Mouse (Mus musculus): ENCODE data around the gene Ptpdc1. TPM values are rescaled to one million over a fixed set of nuclear protein-coding genes. Genes with fewer than 3 reads are reported as not detected.

Gene Ptpdc1
- polyA plus RNA-seq, 1 experiment: 2.9 TPM

DNA sequence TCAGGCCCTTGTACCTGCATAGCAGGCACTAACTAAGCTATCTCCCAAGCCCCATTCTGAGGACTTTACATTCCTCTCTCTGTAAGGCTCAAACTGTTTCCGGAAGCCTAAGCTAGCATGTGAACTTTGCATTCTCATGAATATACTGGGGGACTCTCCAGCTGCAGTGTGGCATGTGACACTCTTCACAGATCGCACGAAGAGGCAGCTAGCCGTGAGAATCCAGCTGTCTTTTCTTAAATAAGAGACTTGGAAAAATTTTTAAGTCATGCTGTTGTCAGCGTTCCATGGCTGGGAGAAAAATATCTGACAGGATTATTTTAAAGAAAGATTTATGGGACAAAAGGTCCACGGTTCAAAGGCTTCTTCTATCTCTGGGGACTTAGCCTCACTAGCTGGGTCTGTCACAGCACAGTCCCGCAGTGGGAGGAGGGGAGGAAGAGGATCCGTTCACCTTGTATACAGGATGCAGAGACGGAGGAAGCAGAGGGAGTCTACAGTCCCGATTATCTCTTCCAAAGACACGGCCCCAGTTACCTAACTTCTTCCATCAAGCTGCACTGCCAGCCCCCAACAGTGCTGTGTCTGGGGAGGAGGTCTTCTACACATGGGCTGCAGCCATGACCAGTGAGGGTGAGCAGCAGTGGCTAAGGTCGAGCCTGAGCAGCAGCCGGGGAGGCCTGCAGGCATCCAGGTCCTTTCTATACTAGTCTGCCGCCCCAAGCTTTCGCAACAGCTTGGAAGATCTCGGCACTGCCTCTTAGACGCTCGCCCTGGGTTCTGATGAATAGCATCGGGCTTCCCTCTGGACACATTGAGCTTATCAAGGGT lies 51.7 kb downstream of the Ptpdc1 start:
- Histone ChIP-seq H3K4me3 (ENCODE audit: insufficient read depth, low read length) (no peak overlapping the region), H3K27ac (ENCODE audit: insufficient read depth, low read depth, low read length) (no peak overlapping the region), H3K4me1 (ENCODE audit: control insufficient read depth, insufficient read depth, low read length) (peaks cover 3% of the 10 kb centered on the region; the same call in 1 of the 2 replicates)
- TF ChIP-seq CTCF (IDR thresholded peaks at IDR 0.05; ENCODE audit: low read depth, low read length) (no peak), POLR2A (IDR thresholded peaks at IDR 0.05; ENCODE audit: borderline replicate concordance, low read depth, low read length) (no peak)

DNA sequence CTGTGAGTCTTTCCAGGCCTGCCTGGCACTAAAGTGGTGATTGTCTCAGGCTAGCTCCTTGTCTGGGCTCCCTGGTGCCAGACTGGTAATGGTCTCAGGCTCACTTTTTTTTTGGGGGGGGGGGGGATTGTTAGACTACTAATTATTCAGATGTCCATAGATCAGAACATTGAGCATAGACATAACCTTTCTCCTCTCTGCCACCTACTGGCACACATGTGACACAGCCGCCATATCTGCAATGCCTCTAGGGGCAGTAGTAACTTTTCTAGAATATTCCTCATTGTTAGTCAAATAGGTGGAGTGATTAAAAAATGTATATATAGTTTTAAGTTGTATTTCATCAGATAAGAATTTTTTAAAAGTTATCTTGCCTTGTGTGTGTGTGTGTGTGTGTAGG lies 53.3 kb downstream of the Ptpdc1 start:
- no peak overlapping the region for H3K4me3 ChIP-seq (ENCODE audit: insufficient read depth, low read length)
- H3K4me1 ChIP-seq (ENCODE audit: control insufficient read depth, insufficient read depth, low read length): peaks cover 13% of the 10 kb centered on the region
- TF ChIP-seq CTCF (IDR thresholded peaks at IDR 0.05; ENCODE audit: low read depth, low read length): no peak; the same call in none of the 2 replicates
- TF ChIP-seq POLR2A (IDR thresholded peaks at IDR 0.05; ENCODE audit: borderline replicate concordance, low read depth, low read length): no peak
- H3K27ac ChIP-seq (ENCODE audit: insufficient read depth, low read depth, low read length): no peak overlapping the region

DNA sequence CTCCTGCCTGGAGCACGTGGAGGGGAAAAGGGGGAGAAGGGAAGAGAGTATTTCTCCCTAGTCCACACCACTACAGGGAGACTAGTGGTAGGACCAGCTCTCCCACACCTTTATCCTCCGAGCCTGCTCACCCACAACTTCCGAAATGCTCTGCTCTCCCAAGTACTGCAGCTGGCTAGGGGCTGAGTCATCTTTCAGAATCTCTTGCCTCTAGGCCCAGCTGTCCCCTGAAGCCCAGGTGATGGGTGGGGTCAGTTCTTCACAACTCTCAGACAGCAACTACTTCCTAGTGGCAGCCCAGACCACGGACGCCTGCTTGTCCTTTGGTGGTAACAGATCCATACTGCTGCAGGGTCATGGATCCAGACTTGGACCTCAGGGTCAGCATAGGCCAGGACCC lies 54.2 kb downstream of the Ptpdc1 start:
- Histone ChIP-seq H3K27ac (ENCODE audit: insufficient read depth, low read depth, low read length) (no peak overlapping the region), H3K4me3 (ENCODE audit: insufficient read depth, low read length) (no peak overlapping the region), H3K4me1 (ENCODE audit: control insufficient read depth, insufficient read depth, low read length) (peaks cover 16% of the 10 kb centered on the region)
- TF ChIP-seq POLR2A (IDR thresholded peaks at IDR 0.05; ENCODE audit: borderline replicate concordance, low read depth, low read length): no peak
- TF ChIP-seq CTCF (IDR thresholded peaks at IDR 0.05; ENCODE audit: low read depth, low read length): no peak

DNA sequence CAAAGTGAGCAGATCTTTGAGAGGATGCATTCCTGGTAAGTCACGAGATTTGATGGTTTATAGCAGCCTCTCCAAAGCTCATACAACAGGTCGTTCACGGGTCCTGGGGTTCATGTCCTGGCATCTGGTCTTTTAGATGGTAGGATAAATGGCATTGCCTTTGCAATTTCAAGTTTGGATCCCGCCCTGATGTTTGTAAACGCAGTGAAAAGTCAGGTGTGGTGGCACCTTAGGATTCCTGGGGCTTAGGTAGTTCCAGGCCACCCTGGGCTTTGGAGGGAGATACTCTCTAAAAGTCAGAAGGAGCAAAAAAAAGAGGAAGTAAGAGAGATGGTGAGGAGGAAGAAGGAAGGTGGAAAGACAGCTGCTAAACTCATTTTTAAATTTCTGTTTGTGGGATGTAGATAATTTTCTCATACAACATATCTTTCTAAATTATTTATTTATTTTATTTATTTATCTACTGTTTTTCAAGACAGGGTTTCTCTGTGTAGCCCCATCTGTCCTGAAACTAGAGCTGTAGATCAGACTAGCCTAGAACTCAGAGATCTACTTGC lies 55.8 kb downstream of the Ptpdc1 start:
- TF ChIP-seq CTCF (IDR thresholded peaks at IDR 0.05; ENCODE audit: low read depth, low read length): no peak
- TF ChIP-seq POLR2A (IDR thresholded peaks at IDR 0.05; ENCODE audit: borderline replicate concordance, low read depth, low read length): no peak
- no peak overlapping the region for H3K27ac ChIP-seq (ENCODE audit: insufficient read depth, low read depth, low read length)
- peaks cover 27% of the 10 kb centered on the region for H3K4me1 ChIP-seq (ENCODE audit: control insufficient read depth, insufficient read depth, low read length)
- H3K4me3 ChIP-seq (ENCODE audit: insufficient read depth, low read length): no peak overlapping the region

DNA sequence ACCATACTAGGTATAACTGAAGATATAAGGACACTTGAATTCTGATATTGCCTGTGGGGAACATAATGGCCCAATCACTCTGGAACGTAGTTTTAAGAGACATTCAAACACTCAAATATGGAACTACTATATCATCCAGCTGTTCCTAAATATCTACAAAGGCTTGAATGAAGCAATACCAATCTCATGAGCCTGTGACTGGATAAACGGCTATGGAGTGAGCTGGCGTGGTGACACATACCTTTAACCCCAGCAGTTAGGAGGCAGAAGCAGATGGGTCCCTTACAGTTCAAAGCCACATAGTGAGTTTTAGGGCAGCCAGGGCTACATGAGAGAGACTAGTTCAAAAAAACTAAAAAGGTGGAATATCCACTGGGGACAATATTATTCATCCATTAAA lies 57.8 kb downstream of the Ptpdc1 start:
- TF ChIP-seq CTCF (IDR thresholded peaks at IDR 0.05; ENCODE audit: low read depth, low read length) (no peak), POLR2A (IDR thresholded peaks at IDR 0.05; ENCODE audit: borderline replicate concordance, low read depth, low read length) (no peak)
- Histone ChIP-seq H3K4me3 (ENCODE audit: insufficient read depth, low read length) (no peak overlapping the region), H3K4me1 (ENCODE audit: control insufficient read depth, insufficient read depth, low read length) (peaks cover 27% of the 10 kb centered on the region), H3K27ac (ENCODE audit: insufficient read depth, low read depth, low read length) (no peak overlapping the region)

DNA sequence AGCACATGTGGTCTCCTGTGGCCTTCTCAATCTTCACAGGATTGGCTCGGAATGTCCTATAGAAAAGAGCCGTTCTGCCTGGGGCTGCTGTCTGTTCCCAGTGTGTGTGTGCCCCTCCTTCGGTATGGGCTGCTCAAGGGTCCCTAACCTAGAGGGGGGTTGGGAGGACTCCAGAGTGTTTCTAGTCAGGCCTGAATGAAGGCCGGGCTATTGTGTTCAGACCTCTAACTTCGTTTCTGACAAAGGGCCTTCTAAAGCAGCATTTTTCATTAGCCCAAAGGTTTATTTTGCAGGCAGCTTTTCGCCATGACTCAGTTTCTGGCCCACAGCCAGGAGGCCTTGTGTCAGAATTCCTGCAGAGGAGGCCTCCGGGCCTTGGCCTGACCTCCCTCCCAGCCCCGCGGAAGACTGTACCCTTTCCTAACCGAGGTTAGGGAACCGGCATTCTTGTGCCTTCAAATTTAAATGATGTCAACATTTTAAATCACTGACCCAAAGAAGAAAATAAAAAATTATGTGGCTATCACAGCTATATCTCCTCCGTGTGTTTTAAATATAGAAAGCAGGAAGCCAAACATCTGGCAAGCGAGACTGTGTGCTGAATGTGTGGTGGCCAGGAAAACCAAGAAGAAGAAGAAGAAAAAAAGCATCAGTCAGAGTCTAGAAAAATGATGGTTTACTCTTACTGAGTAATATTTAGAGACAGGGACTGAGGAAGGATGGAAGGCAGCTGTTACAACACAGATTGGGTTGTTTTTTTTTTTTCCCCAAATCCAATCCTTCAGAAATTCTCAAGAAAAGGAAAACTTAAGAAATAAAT lies 59.1 kb downstream of the Ptpdc1 start:
- peaks cover 27% of the 10 kb centered on the region for H3K4me1 ChIP-seq (ENCODE audit: control insufficient read depth, insufficient read depth, low read length)
- H3K4me3 ChIP-seq (ENCODE audit: insufficient read depth, low read length): peak overlapping the region; percentile 12; the same call in 1 of the 2 replicates
- TF ChIP-seq POLR2A (IDR thresholded peaks at IDR 0.05; ENCODE audit: borderline replicate concordance, low read depth, low read length): no peak
- H3K27ac ChIP-seq (ENCODE audit: insufficient read depth, low read depth, low read length): peak overlapping the region; percentile 97

DNA sequence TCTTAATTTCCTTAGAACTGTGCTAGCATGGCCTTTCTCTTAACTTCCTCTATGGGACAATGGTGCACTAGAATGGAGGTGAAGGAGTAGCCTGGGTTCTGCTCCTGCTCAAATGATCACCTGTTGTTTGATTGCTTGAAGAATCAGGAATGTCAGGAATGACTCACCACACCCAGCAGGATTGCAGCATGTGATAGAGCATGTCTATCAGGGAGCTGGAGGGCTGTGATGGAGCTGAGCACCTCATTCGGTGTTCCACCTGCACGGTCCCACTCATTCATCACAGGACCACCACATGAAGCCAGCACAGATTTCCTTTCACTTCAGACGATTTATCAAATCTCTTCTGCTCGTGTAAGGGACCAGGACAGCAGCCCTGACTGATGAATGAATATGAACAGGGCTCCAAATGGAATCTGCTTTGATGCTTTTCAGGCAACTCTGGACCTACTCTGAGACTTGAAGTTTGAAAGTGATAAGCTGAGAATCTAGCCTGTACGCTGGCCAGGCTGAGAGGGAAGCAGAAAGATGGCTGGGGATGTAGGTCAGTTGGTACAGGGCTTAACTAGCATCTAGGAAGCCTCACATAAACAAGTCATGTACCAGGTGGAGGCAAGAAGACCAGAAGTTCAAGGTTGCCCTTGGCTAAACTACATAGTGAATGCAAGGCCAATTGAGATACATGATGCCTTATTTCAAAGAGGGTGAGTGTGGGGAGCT lies 60.4 kb downstream of the Ptpdc1 start:
- TF ChIP-seq POLR2A (IDR thresholded peaks at IDR 0.05; ENCODE audit: borderline replicate concordance, low read depth, low read length) (no peak), CTCF (IDR thresholded peaks at IDR 0.05; ENCODE audit: low read depth, low read length) (no peak)
- H3K4me1 ChIP-seq (ENCODE audit: control insufficient read depth, insufficient read depth, low read length): peaks cover 27% of the 10 kb centered on the region
- H3K4me3 ChIP-seq (ENCODE audit: insufficient read depth, low read length): no peak overlapping the region
- H3K27ac ChIP-seq (ENCODE audit: insufficient read depth, low read depth, low read length): no peak overlapping the region

DNA sequence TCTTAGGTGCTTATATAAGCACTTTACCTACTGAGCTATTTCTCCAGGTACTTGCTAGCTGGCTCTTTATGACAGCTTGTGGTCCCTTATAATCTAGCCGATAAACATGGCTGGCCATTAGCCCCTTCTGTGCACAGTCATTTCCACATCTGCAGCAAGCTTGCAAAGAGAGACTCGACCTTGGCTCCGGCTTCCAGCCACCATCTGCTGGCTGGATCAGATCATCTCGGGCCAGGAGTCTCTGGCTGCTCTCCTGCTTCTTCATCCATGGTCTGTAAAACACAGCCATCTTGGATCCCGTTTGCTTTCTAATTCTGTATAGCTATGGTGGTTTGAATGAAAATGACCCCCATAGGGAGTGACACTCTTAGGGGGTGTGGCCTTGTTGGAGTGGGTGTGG lies 63.1 kb downstream of the Ptpdc1 start:
- TF ChIP-seq CTCF (IDR thresholded peaks at IDR 0.05; ENCODE audit: low read depth, low read length) (no peak), POLR2A (IDR thresholded peaks at IDR 0.05; ENCODE audit: borderline replicate concordance, low read depth, low read length) (no peak)
- H3K4me1 ChIP-seq (ENCODE audit: control insufficient read depth, insufficient read depth, low read length): peaks cover 16% of the 10 kb centered on the region
- H3K27ac ChIP-seq (ENCODE audit: insufficient read depth, low read depth, low read length): no peak overlapping the region
- H3K4me3 ChIP-seq (ENCODE audit: insufficient read depth, low read length): no peak overlapping the region

DNA sequence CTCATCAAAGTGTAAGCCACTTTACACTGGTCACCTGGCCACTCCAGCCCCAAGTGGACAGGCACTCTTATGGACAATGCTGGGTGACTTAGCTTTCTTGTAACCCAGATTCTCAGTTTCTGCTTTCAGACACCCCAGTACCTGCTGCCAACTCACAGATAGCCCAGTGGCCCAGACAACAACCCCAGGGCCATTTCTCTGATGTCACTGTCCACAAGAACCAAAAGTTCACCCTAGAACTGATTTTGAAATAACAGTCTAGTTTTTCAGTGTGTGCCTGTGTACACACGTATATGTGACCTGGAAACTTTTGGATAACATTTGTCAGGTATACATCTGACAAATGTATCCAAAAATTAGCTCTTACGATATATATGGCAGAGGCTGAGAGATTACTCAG lies 64.0 kb downstream of the Ptpdc1 start:
- H3K4me3 ChIP-seq (ENCODE audit: insufficient read depth, low read length): no peak overlapping the region
- H3K4me1 ChIP-seq (ENCODE audit: control insufficient read depth, insufficient read depth, low read length): peaks cover 11% of the 10 kb centered on the region
- TF ChIP-seq CTCF (IDR thresholded peaks at IDR 0.05; ENCODE audit: low read depth, low read length) (no peak), POLR2A (IDR thresholded peaks at IDR 0.05; ENCODE audit: borderline replicate concordance, low read depth, low read length) (no peak)
- no peak overlapping the region for H3K27ac ChIP-seq (ENCODE audit: insufficient read depth, low read depth, low read length)

Data from bone marrow macrophage, adult 2 months (primary cell).